Mouse (Mus musculus): ENCODE measurements around the gene Kcne3. TPM values are rescaled to one million over a fixed set of nuclear protein-coding genes. Genes with fewer than 3 reads are reported as not detected.

Kcne3 gene
- total RNA-seq (2021): under 1 TPM; 0.59 to 0.60 TPM
- long read RNA-seq, experiment 1, partial matches to known transcripts: 0 of 1 reads
- long read RNA-seq, experiment 1, other reads (novel, unspliced or antisense): 0 of 1 reads
- long read RNA-seq, experiment 2, partial matches to known transcripts: 0 of 1 reads
- long read RNA-seq, experiment 2, other reads (novel, unspliced or antisense): 1 of 1 reads

DNA sequence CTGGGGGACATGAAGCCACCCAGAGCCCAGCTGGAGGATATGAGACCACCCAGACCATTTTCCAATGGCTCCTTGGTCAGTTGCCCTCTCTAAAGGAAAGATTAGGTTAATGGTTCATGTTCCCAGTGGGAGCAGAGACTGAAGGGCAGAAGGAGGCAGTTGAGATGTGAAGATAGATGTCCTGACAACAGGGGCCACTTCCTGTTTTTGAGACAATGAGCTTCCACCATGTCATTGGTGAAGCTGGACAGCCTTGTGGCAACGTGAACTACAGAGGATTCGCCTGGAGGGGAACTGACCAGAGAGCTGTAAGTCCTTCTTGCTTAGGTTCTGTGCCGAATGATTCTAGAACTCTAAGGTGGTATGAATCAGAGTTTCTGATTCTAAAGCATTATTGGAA lies at the start of gene Kcne3:
Gene Kcne3, plus strand, starts transcription at position 234 of the 400 bp plus-strand sequence.
- intact Hi-C loops (cut with DNase I; ENCODE audit: low total_unique reads): no loop called here

DNA sequence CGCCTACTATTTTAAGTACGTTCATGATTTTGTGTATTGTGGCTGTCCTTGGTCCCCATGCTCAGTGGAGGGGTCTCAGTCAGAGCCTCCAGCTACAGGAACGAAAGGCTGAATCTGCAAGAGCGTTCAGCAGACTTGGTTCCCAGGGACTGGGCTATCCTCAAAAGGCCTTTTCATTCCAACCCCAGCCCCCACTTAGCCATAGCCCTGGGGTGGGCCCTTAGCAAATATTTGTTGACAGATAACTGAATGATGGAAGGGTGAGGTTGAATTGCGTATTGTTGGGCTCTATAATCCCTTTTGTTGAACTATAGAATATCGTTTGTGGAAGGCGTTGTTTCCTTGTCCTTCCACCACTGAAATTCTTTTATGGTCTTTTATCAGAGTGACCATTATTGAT lies 49.8 kb upstream of the Kcne3 start:
- DNase-seq: no peak
- intact Hi-C loops (cut with DNase I; ENCODE audit: low total_unique reads): loop anchor here (10.0 kb wide), 1 partner anchor 58 kb away; no protein-coding TSS in a partner anchor

More for the DNA sequence above, at the start of gene Kcne3:
- DNase-seq: no peak

DNA sequence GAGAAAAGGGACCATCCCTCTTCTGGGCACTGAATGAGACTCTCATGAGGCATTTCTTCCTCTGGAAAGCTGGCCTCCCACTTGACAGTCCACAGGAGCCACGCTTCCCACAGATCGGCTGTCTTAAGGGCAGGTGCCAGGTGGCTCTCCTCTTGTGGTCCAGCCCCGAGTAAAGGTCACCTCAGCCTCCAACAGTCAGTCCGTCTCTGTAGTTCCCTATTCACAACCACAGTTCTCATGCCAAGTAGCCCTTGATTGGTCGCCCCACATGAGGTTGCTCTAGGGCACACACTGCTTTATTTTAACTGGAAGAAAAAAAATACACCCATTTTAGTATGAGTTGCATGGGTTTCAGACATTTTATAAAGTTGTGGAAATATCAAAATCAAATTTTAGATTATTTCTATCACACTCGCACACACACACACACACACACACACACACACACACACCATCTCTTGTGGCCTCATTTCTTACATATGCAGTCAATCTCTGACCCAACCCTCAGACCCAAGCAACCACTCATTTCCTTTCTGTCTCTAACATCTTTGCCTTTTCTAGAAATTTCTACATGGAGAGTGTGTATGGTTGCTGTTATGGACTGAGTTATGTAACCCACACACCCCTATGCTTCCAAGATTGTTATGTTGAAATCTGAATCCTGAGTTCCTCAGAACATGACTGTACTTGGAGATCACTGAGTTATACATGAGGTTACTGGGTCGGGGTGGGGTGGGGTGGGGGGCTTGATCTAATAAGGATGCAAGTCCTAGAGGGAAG lies 47.9 kb upstream of the Kcne3 start:
- no peak for DNase-seq
- intact Hi-C loops (cut with DNase I; ENCODE audit: low total_unique reads): loop anchor here (10.0 kb wide), 1 partner anchor 56 kb away; no protein-coding TSS in a partner anchor

DNA sequence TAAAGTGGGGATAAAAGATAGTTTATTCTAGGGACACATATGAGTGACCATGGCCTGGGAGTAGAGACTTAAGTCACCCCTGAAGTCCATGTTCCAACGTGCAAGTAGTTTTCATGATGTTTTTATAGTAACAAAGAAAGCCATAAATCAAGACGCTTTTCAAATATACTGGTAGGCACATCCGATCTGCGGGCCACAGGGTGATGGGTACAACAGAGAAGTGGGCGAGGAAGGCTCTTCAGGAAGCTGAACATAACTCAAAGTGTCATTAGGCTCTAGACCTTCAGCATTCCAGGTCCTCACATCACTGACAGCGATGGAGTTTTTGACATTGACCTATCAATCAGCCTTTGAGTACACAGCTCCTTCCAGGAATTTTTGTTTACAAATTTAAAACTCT lies 45.7 kb upstream of the Kcne3 start:
- intact Hi-C loops (cut with DNase I; ENCODE audit: low total_unique reads): no loop called here
- no peak for DNase-seq

DNA sequence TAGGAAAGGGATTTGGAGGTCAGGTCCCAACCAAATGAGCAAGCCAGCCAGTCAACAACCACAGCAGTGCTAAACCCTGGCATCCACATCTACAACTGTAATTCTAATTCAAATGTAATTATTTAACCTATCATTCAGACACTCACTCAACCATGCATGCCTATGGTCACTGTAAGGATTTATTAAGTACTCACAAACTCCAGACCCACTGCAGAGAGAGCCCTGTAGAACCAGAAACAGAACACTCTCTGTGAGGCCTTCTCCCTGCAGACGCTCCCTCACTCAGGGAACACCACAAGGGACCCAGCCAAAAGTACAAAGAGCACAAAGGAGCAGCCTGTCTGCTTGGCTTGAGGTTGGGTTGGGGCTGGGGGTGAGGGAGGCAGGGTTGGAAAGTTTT lies 43.9 kb upstream of the Kcne3 start:
- DNase-seq: no peak
- intact Hi-C loops (cut with DNase I; ENCODE audit: low total_unique reads): no loop called here

DNA sequence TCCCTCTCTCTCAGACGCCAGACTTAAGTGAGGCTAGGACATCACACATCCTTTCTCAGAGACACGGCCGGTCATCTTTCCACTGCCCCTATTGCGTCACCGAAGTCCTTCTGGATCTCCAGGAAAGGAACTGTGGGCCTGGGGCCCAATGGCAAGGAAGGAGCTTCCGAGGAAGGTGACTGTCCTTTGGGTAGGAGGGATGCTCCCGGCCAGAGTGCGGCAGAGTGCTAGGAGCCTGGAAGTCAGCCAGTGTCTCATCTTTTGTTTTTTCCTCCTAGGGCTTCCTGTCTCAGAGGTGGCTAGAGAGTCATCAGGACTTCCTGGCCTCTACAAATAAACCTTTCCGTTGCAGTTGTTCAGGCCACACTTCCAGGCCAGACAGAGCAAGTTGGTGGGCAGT lies 39.3 kb upstream of the Kcne3 start:
- intact Hi-C loops (cut with DNase I; ENCODE audit: low total_unique reads): no loop called here
- no peak for DNase-seq

DNA sequence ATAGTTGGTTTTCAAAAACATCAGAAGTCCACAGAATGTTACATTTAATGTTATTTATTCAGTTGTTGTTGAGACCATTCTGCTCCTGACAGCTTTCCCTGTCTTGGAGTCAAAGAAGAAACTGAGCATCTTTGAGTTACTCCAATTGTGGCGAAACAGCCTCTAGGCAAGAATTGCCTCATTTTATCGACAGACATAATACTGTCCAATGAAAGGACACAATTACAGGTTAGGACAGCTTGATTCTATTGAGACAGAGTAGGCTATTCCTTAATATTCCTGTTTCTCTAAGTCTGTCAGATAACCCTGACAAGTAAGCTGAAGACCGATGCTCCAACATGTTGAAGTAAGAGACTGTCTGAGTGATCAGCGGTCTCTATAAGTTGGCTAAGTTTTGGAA lies 38.2 kb upstream of the Kcne3 start:
- DNase-seq: no peak
- intact Hi-C loops (cut with DNase I; ENCODE audit: low total_unique reads): no loop called here

DNA sequence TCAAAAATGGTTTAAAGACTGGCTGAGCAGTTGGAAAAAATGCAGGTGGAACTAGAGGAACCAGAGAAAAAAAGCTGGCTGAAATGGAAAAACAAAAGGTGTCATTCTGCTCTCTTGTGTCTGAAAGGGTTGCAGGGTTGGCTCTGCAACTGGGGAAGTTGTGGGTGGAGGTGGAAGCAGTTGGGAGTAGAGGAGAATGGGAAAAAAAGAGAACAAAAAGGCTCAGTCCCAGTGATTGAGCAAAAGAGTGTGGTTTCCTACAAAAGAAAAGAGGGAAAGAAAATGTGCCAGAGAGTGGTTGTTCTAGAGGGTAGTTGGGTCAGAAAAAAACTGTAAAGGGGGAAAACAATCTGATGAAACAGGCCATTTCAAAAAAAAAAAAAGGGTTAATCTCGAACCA lies 35.7 kb upstream of the Kcne3 start:
- intact Hi-C loops (cut with DNase I; ENCODE audit: low total_unique reads): no loop called here
- no peak for DNase-seq

DNA sequence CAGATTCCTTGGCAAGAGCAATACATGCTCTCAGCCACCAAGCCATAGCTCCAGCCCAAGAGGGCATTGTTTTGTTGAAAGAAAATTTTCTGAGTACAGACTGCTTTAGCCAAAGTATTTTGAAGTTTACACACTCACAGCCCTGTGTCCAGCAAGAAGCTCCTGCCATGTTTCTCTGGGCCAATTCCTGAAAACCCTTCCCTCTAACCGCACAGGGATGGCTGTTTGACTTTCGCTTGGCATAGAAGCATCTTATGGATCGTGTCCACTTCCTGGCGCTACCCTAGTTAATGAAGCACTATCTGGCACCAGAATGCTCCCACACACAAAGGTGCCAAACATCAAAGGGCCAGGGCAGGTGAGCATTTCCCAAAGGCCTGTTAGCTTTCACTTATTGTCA lies 27.7 kb upstream of the Kcne3 start:
- DNase-seq: no peak
- intact Hi-C loops (cut with DNase I; ENCODE audit: low total_unique reads): no loop called here

DNA sequence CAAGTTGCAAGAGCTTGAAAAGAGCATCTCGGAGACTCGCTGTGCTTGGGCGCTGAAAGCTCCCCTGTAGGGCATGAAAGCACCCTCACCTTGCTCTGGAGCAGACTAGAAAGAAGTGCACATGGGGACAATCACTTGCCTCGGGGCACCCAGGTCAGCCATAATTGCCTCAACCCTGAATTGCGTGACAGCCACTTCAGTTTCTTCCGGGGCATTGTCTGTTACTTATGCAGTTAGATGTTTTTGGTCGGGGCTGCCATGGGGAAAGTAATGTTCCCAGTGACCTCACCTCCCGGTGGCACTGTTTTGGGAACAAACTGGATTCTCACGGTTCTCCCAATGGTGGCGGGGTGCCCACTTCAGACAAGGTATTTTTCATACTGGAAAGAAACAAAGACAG lies 26.2 kb upstream of the Kcne3 start:
- no peak for DNase-seq
- intact Hi-C loops (cut with DNase I; ENCODE audit: low total_unique reads): no loop called here

DNA sequence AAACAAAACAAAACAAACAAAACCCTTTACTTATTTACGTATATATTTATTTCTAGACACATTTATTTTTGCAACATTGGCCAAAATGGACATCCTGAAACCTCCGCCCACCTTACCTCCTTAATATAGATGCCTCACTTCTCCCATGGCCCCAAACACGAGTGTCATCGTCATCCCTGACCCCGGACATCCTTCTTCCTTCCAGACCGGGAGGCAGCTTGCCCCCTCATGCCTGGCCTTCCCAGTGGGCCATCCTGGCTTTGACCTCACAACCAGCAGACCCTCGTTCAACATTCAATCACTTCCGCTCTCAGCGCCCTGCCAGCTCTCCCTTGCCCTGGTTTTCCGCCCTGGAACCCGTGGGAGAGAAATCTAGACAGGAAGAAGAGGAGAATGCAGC lies 25.7 kb upstream of the Kcne3 start:
- no peak for DNase-seq
- intact Hi-C loops (cut with DNase I; ENCODE audit: low total_unique reads): no loop called here

DNA sequence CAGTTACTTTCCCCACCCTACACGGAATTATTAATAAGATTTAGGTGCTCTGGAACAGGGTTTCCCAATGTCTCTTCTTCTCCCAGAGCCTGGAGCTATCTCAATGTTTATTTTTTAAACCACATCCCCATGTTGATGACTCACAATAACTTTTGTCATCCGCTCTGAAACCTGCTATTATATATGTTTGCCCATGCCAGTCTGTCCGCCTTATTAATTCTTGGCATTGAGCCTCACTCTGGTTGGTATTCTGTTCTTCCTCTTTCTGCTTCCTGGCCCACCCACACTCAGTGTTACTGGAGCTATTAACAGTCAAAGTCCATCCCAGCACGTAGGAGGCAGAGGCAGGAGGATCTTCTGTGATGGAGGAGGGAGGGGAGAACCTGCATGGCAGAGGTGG lies 18.6 kb upstream of the Kcne3 start:
- no peak for DNase-seq
- intact Hi-C loops (cut with DNase I; ENCODE audit: low total_unique reads): no loop called here

DNA sequence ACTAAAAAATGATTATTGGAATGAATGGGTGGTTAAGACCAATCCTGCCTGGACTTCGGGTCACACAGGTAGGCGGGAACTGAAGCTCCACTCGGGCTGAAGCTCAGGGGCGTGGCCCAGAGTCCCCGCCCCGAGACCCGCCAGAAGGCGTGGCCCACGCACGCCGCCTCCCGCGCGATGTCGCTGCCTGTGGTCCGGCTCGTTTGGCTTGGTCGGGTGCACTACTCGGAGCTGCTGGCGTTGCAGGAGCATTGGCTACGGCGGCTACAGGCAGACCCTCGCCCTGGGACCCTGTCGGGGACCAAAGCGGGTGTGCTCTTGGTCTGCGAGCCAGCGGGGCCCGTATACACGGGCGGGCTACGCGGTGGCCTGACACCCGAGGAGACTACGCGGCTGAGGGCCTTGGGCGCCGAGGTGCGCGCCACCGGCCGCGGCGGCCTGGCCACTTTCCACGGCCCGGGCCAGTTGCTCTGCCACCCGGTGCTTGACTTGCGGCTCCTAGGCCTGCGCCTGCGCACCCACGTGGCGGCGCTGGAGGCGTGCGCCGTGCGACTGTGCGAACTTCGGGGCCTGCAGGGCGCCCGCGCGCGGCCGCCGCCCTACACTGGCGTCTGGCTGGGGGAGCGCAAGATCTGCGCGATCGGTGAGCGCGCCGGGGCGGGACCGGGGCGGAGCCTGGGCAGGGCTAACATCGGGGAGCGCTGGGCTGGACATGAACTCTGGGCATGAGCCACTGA lies 17.0 kb upstream of the Kcne3 start, which contains the start of gene Lipt2:
Gene Lipt2, plus strand, starts transcription at position 173 of the 737 bp plus-strand sequence.
- DNase-seq: peak; percentile 95
- intact Hi-C loops (cut with DNase I; ENCODE audit: low total_unique reads): no loop called here

DNA sequence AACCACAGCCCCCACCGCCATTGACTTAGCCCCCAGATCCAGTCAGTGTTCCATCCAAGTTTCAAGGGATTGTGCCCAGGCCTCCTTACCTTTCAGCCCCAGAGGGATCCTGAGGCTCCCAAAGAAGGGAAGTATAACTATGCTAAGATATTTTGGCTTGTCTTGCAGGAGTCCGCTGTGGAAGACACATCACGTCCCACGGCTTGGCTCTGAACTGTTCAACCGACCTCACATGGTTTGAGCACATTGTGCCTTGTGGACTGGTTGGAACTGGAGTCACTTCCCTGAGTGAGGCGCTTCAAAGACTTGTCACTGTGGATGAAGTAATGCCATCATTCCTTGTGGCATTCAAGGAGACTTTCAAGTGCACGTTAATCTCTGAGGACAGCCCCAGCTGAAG lies 16.3 kb upstream of the Kcne3 start:
- DNase-seq: peak; percentile 17

DNA sequence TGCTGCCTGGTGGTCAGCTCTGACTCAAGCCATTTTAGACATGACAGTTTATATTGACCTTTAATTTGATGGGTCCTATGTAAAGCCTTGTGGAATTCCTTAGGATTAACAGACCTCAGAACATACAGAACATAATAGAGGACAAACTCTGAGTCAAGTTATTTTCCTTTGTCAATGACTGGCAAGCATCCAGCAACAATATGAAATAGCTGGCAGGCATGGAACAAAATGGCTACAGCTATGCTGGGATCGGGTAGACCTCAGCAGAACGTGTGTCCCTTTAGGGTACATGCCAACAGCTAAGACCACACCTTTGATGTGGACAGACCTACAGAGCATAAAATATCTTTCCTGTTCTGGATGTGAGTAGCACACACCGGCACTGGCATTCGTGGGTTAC lies 12.8 kb upstream of the Kcne3 start:
- intact Hi-C loops (cut with DNase I; ENCODE audit: low total_unique reads): no loop called here
- no peak for DNase-seq

More for the DNA sequence above, 16.3 kb upstream of the Kcne3 start:
- intact Hi-C loops (cut with DNase I; ENCODE audit: low total_unique reads): no loop called here

DNA sequence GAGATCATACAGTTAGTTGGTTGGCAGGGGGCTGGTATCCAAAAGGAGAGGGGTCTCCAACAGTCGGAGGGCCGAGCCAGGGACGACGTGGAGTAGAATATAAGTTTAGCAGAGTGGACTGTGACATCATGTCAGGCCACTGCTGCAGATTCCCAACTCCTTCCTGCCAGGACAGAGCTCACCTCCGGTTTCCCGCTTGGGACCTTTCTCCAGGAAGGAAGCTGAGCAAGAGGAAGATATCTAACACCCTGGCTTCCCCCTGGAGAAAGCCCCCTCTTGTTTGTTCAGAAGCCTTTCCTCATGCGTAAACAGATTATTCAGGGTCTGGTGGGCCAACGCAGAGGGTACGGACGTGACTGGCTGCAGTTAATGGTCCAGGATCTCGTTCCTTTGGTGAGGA lies 7.6 kb upstream of the Kcne3 start:
- no peak for DNase-seq
- intact Hi-C loops (cut with DNase I; ENCODE audit: low total_unique reads): no loop called here

DNA sequence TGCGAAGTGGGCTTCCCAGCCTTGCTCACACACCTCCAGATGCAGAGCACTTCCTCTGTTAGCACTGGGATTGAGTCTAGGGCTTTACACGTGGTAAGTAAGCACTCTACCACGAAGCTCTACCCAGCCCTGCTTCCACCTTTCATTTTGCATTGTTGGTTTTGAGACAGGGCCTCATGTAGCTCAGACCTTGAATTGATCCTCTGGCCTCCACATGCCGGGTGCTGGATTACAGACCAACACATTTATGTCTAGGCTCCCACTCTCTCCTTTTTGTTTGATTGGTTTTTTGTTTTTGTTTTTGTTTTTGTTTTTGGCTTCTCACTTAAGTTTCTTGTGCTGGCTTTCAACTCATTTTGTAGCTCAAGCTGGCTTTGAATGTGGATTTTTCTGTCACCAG lies 5.5 kb upstream of the Kcne3 start:
- intact Hi-C loops (cut with DNase I; ENCODE audit: low total_unique reads): no loop called here
- DNase-seq: no peak

DNA sequence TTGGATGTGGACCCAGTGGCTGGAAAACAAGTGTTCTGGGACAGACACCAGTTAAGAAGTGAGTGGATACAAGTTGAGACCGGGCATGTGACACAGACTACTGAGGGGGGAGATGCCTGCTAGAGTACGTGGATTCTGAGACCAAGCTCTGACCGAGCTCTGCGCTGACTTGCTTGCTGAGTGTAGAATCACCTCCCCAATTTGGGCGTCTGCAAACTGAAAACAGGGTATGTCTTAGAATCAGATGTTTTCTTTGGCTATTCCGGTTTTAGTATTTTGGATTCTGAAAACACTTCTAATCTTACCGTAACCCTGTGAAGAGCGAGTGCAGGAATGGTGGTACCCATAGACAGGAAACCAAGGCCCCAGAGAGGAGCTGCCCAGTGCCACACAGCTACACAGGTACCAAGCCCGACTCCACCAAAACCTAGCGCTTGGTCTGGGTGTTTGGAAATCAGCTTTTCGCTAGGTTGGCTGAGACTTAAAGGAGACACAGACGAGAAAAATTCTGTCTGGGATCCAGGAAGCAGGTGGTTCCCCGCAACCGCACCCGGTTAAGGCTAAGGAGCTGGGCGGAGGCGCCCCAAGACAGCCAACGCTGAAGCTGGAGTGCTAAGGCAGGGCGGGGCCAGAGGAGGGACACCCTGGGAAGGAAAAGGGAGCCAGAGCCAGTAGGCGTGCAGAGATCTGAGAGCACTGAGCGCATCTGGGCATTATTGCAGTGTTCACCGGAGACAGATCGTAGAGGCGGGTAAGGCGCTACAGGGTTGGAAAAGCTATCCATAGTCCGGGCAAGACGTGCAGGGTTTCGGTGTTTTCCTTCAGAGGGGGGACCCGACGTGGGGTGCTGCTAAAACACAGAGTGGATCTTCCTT lies 2.0 kb downstream of the Kcne3 start:
- intact Hi-C loops (cut with DNase I; ENCODE audit: low total_unique reads): no loop called here
- peak; percentile 60 for DNase-seq

DNA sequence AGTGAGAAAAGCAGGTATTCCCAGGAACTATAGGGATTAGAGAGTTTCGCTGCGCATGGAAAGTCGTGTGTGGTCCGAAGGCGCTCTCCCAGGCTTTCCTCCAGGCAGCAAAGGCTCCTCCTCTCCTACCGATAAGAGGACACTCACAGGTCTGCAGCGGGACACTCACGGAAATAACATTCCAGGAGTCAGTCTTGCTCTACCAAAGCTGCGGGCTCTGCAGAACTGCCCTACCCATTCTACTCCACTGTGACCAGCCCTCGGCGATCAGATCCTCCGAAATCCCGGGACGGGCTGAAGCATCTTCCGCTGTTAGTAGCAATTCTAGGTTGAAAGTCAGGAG lies 2.6 kb downstream of the Kcne3 start:
- no peak for DNase-seq
- intact Hi-C loops (cut with DNase I; ENCODE audit: low total_unique reads): no loop called here

DNA sequence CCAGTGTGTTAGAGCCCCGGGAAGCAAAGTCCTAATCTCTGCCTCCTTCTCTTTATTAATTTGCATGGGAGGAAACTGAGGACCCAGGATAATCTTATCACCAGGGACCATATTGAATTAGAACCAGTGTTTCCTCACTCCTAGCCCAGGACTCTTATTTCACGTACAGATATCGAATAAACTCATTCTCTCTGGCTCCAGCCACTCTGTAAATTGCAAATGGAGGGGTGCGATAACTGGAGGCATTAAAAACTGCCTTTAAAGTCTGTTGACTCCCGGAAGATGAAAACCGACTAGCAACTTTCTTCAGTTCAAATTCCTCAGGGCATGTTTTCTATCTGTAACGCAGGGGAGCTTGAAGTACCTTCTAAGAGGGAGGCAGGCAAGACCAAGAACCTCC lies 3.1 kb downstream of the Kcne3 start:
- intact Hi-C loops (cut with DNase I; ENCODE audit: low total_unique reads): no loop called here
- no peak for DNase-seq

All from gastrocnemius, postnatal 14 days (tissue).